Mouse (Mus musculus) inflammation-experienced regulatory T-cells, adult 6 months (primary cell): ENCODE results near the gene Wdr6. TPM values are rescaled to one million over a fixed set of nuclear protein-coding genes. Genes with fewer than 3 reads are reported as not detected.

ENCODE experiments used
- polyA plus RNA-seq, 3 experiments: library from polyadenylated mRNA; unstranded; fragments of 100-300 nt; shearing (Covaris generic); gene quantifications; one replicate each; pipeline ENCODE4 v1.2.1; 2017

Gene Wdr6
- polyA plus RNA-seq, 3 experiments from 2014 or later = 25.4 to 32.5 (median 28.0) TPM

Other genes starting within 250 kb of the Wdr6 start
- 100 to 1,000 TPM; 489 to 506 (median 494) TPM for gene Gpx1, start 239.8 kb downstream of the Wdr6 start, polyA plus RNA-seq
- 100 to 1,000 TPM in 2 of 3 experiments, 10 to 100 TPM in 1; 91.3 to 131 (median 111) TPM for gene Usp4, start 230.9 kb downstream of the Wdr6 start, polyA plus RNA-seq
- 1 to 10 TPM in 2 of 3 experiments, under 1 TPM in 1; 0.78 to 2.2 (median 1.0) TPM for gene 1700102P08Rik, start 185.9 kb downstream of the Wdr6 start, polyA plus RNA-seq
- not detected for gene Ccdc36, start 150.3 kb downstream of the Wdr6 start, polyA plus RNA-seq
- not detected for gene BC048562, start 142.3 kb downstream of the Wdr6 start, polyA plus RNA-seq
- 10 to 100 TPM; 22.9 to 28.1 (median 27.5) TPM for gene Ccdc71, start 118.2 kb downstream of the Wdr6 start, polyA plus RNA-seq
- 1 to 10 TPM in 2 of 3 experiments, under 1 TPM in 1; 0.94 to 1.9 (median 1.6) TPM for gene Klhdc8b, start 117.2 kb downstream of the Wdr6 start, polyA plus RNA-seq
- under 1 TPM in 2 of 3 experiments, not detected in 1; 0.06 to 0.08 TPM for gene Lamb2, start 99.0 kb downstream of the Wdr6 start, polyA plus RNA-seq
- gene Usp19, start 88.1 kb downstream of the Wdr6 start, polyA plus RNA-seq = 10 to 100 TPM; 15.7 to 18.4 (median 18.4) TPM
- 100 to 1,000 TPM; 123 to 167 (median 155) TPM for gene Qars, start 71.0 kb downstream of the Wdr6 start, polyA plus RNA-seq
- gene Qrich1, start 61.9 kb downstream of the Wdr6 start, polyA plus RNA-seq = 10 to 100 TPM; 68.0 to 91.8 (median 70.4) TPM
- 100 to 1,000 TPM; 132 to 143 (median 137) TPM for gene Impdh2, start 18.5 kb downstream of the Wdr6 start, polyA plus RNA-seq
- gene Ndufaf3, start 11.3 kb downstream of the Wdr6 start, polyA plus RNA-seq = 10 to 100 TPM; 63.9 to 75.7 (median 73.9) TPM
- gene Dalrd3, start 8.9 kb downstream of the Wdr6 start, polyA plus RNA-seq = 10 to 100 TPM; 47.6 to 79.7 (median 68.7) TPM
- gene P4htm, start 18.9 kb upstream of the Wdr6 start, polyA plus RNA-seq = 10 to 100 TPM in 1 of 3 experiments, 1 to 10 TPM in 2; 5.6 to 10.9 (median 7.5) TPM
- gene Arih2, start 70.6 kb upstream of the Wdr6 start, polyA plus RNA-seq = 10 to 100 TPM; 55.7 to 65.6 (median 62.7) TPM
- gene Slc25a20, start 83.3 kb upstream of the Wdr6 start, polyA plus RNA-seq = 10 to 100 TPM; 41.0 to 53.4 (median 48.2) TPM
- gene Prkar2a, start 110.6 kb upstream of the Wdr6 start, polyA plus RNA-seq = 10 to 100 TPM in 1 of 3 experiments, 1 to 10 TPM in 2; 7.7 to 11.9 (median 9.2) TPM
- 10 to 100 TPM; 10.9 to 24.0 (median 19.8) TPM for gene Ip6k2, start 205.1 kb upstream of the Wdr6 start, polyA plus RNA-seq
- 1 to 10 TPM; 6.0 to 7.1 (median 6.8) TPM for gene Nckipsd, start 229.6 kb upstream of the Wdr6 start, polyA plus RNA-seq
- gene Celsr3, start 247.6 kb upstream of the Wdr6 start, polyA plus RNA-seq = not detected